Mouse (Mus musculus) CH12.LX (cell line): ENCODE data around the gene Crkl. TPM values are rescaled to one million over a fixed set of nuclear protein-coding genes. Genes with fewer than 3 reads are reported as not detected.

ENCODE experiments used
- DNase-seq: peaks from one replicate; pipeline ENCODE4 v3.0.0-alpha.2; 2013; ENCODE audit errors: extremely low read depth
- H3K27ac ChIP-seq: 2 replicates; pipeline ENCODE4 v1.5.1; 2012; ENCODE audit warnings: low read depth, mild to moderate bottlenecking, control low read depth, moderate library complexity; ENCODE audit not compliant: insufficient read depth
- H3K27me3 ChIP-seq: replicated peaks from 2 replicates; pipeline ENCODE3; 2012; ENCODE audit warnings: inconsistent platforms
- H3K36me3 ChIP-seq, 2 experiments: replicated peaks in 1 of 2; 2 replicates each; pipeline versions ENCODE3 to v1.6.1; 2012; ENCODE audit warnings: inconsistent platforms in 1 of 2, low read length in 1 of 2, mild to moderate bottlenecking in 1 of 2, mixed read lengths in 1 of 2, moderate library complexity in 1 of 2; ENCODE audit not compliant: control insufficient read depth in 1 of 2, insufficient read depth in 1 of 2
- H3K4me1 ChIP-seq, 2 experiments: 2 replicates each; pipeline ENCODE4 v1.6.1; 2012; ENCODE audit warnings: inconsistent platforms in 1 of 2, moderate library complexity in 1 of 2; ENCODE audit not compliant: insufficient read depth in 2 of 2, control insufficient read depth in 1 of 2
- H3K4me2 ChIP-seq: 2 replicates; pipeline ENCODE4 v1.6.1; 2012; ENCODE audit warnings: low read depth, mild to moderate bottlenecking, control low read depth; ENCODE audit not compliant: poor library complexity, insufficient read depth, severe bottlenecking
- H3K4me3 ChIP-seq, 3 experiments: fragments of 150-350 bp in 1 of 3; sonication (generic) in 1 of 3; replicated peaks in 1 of 3; 2 replicates each; pipeline versions ENCODE3 to v1.5.1; 2011 to 2012; ENCODE audit warnings: low read depth in 2 of 3, low read length in 2 of 3, mild to moderate bottlenecking in 2 of 3, moderate library complexity in 2 of 3, control low read depth in 1 of 3, improper control_type of control experiment in 1 of 3, inconsistent platforms in 1 of 3, mixed read lengths in 1 of 3; ENCODE audit not compliant: poor library complexity in 1 of 3
- H3K79me2 ChIP-seq: replicated peaks from 2 replicates; pipeline ENCODE4 v1.6.1; 2012; ENCODE audit warnings: mild to moderate bottlenecking, moderate library complexity; ENCODE audit not compliant: control insufficient read depth, poor library complexity, insufficient read depth, severe bottlenecking; ENCODE audit errors: extremely low read depth
- H3K9ac ChIP-seq: 2 replicates; pipeline ENCODE4 v1.6.1; 2012; ENCODE audit warnings: low read depth, mild to moderate bottlenecking, control low read depth, moderate library complexity; ENCODE audit not compliant: insufficient read depth
- H3K9me3 ChIP-seq: replicated peaks from 2 replicates; pipeline ENCODE3; 2012; ENCODE audit warnings: low read length, inconsistent platforms, mixed read lengths
- ELF1 ChIP-seq: IDR thresholded peaks from 2 replicates; pipeline ENCODE4 v1.6.1; 2014; ENCODE audit warnings: low read depth, mild to moderate bottlenecking, inconsistent platforms, low read length, improper control_type of control experiment
- ETS1 ChIP-seq: conservative IDR thresholded peaks from 2 replicates; pipeline ENCODE4 v1.6.1; 2012; ENCODE audit warnings: low read depth, mild to moderate bottlenecking, inconsistent platforms, low read length, improper control_type of control experiment, moderate library complexity
- GABPA ChIP-seq: IDR thresholded peaks from 2 replicates; pipeline ENCODE4 v1.6.1; 2012; ENCODE audit warnings: low read depth, low read length, improper control_type of control experiment, inconsistent platforms; ENCODE audit not compliant: insufficient replicate concordance
- HCFC1 ChIP-seq: IDR thresholded peaks from 2 replicates; pipeline ENCODE4 v1.6.1; 2012; ENCODE audit warnings: low read depth, mild to moderate bottlenecking, inconsistent platforms, low read length, improper control_type of control experiment
- IRF4 ChIP-seq: IDR thresholded peaks from 2 replicates; pipeline ENCODE4 v1.6.1; 2014; ENCODE audit warnings: low read depth, mild to moderate bottlenecking, inconsistent platforms, low read length, improper control_type of control experiment
- JUN ChIP-seq: IDR thresholded peaks from 2 replicates; pipeline ENCODE4 v1.6.1; 2011; ENCODE audit warnings: low read depth, mild to moderate bottlenecking, low read length, improper control_type of control experiment, moderate library complexity; ENCODE audit not compliant: insufficient read depth
- JUND ChIP-seq: conservative IDR thresholded peaks from 2 replicates; pipeline ENCODE4 v1.6.1; 2011; ENCODE audit warnings: low read depth, low read length, improper control_type of control experiment
- KAT2A ChIP-seq: IDR thresholded peaks from 2 replicates; pipeline ENCODE4 v1.6.1; 2012; ENCODE audit warnings: low read length, improper control_type of control experiment, inconsistent platforms; ENCODE audit not compliant: insufficient replicate concordance
- MAFK ChIP-seq: IDR thresholded peaks from 2 replicates; pipeline ENCODE4 v1.6.1; 2011; ENCODE audit warnings: low read length, improper control_type of control experiment; ENCODE audit not compliant: insufficient replicate concordance
- MAZ ChIP-seq: IDR thresholded peaks from 2 replicates; pipeline ENCODE4 v1.6.1; 2012; ENCODE audit warnings: low read depth, mild to moderate bottlenecking, inconsistent platforms, low read length, improper control_type of control experiment, moderate library complexity
- MEF2A ChIP-seq: IDR thresholded peaks from 2 replicates; pipeline ENCODE4 v1.6.1; 2014; ENCODE audit warnings: low read depth, mild to moderate bottlenecking, inconsistent platforms, low read length, improper control_type of control experiment, borderline replicate concordance
- NELFE ChIP-seq: IDR thresholded peaks from 2 replicates; pipeline ENCODE4 v1.6.1; 2011; ENCODE audit warnings: low read depth, low read length, improper control_type of control experiment
- PAX5 ChIP-seq: IDR thresholded peaks from 2 replicates; pipeline ENCODE4 v1.6.1; 2012; ENCODE audit warnings: low read length, inconsistent platforms, mixed read lengths
- SIN3A ChIP-seq: IDR thresholded peaks from 2 replicates; pipeline ENCODE4 v1.6.1; 2012; ENCODE audit warnings: low read length, improper control_type of control experiment, inconsistent platforms
- SMC3 ChIP-seq: IDR thresholded peaks from 2 replicates; pipeline ENCODE4 v1.6.1; 2011; ENCODE audit warnings: low read depth, low read length, improper control_type of control experiment
- TBP ChIP-seq: conservative IDR thresholded peaks from 2 replicates; pipeline ENCODE4 v1.6.1; 2011; ENCODE audit warnings: low read depth, low read length, improper control_type of control experiment
- USF2 ChIP-seq: conservative IDR thresholded peaks from 2 replicates; pipeline ENCODE4 v1.6.1; 2011; ENCODE audit warnings: low read depth, low read length, improper control_type of control experiment
- dilution Hi-C: fragments of 300-500 bp; cut with MboI; formaldehyde crosslinking; loops from 2 replicates; pipeline ENCODE4 v1.14.3; 2020; ENCODE audit warnings: low sequenced_read_pairs; ENCODE audit not compliant: extremely low pct_unique_long_range_greater_than_20kb, extremely low pct_ligation_motif_present
- in situ Hi-C: fragments of 300-500 bp; cut with MboI; formaldehyde crosslinking; loops from 3 replicates; pipeline ENCODE4 v1.14.3; 2019; ENCODE audit warnings: low sequenced_read_pairs, low pct_ligation_motif_present, low pct_unique_long_range_greater_than_20kb, mixed read lengths
- polyA plus RNA-seq: library from polyadenylated mRNA; unstranded; fragments of >175 nt; gene quantifications from 2 replicates; pipeline ENCODE4 v1.2.1, GENCODE M21; 2012; ENCODE audit warnings: low read depth; ENCODE audit not compliant: insufficient read length
- total RNA-seq, 2 experiments: library from RNA; depleted of rRNA; stranded (reverse); fragments of 300-350 nt in 1 of 2; fragments of >200 nt in 1 of 2; gene quantifications; 2 replicates each; pipeline ENCODE4 v1.2.3; 2012 to 2014

The Crkl gene
- total and polyA plus RNA-seq, 3 experiments: 16.9 to 35.6 (median 21.6) TPM

DNA sequence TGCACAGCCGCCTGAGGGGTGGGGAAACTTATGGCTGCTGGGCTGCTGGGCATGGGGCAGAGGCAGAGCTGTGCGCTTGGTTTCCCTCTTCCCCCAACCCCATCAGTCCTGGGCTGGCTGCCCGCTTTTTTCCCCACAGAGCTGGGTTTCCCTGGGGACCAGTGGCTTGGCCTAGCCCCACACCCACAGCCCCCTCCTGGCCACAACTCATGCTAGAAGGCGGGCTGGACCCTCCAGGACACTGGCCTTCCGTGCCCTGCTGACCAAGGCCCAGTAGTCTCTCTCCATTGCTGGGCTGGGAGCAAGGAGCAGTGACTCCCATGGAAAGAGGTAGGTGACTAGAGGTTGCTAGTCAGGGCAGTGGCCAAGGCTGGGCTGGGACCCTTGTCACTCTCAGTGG lies 39.4 kb downstream of the Crkl start:
- H3K4me1 ChIP-seq: peaks cover 6 to 10% of the 10 kb centered on the region in 2 experiments; a peak in 3 of 4 replicates

DNA sequence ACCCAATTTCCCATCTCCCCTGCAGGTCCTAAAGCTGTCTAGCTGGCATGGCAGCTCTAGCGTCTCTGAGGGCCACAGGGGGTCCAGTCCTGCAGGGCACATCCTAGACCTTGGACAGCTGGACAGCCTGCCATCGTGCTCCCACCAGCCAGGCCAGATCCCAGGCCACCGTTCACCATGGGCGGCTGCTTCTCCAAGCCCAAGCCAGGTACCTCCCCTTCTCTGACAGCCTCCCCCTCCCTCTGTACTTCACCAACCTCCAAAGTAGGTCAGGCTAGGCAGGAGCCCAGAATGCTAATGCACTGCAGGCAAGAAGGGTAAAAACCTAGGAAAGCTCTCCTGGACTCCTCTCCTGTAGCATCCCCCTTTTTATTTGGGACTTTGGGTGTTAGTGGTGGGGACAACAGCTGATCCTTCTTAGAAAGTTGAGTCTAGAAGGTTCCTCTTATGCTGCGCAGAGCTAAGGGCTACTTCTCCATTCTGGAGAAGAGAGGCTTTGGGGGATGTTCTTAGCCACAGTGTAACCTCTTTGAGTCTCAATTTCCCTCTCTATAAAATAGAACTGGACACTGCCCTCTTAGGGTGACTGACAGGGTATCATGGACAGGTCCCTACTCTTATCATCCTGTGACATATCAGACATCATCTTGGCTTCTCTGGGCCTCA lies 40.2 kb downstream of the Crkl start:
- Histone ChIP-seq H3K4me1 (peaks cover 6 to 10% of the 10 kb centered on the region in 2 experiments; a peak in 3 of 4 replicates), H3K9ac (no peak overlapping the region), H3K27me3 (peaks cover 32% of the 10 kb centered on the region), H3K79me2 (no peaks in the 10 kb centered on the region), H3K27ac (no peak overlapping the region), H3K9me3 (no peaks in the 10 kb centered on the region), H3K36me3 (peaks cover 8 to 12% of the 10 kb centered on the region in 2 experiments), H3K4me3 (no peak overlapping the region), H3K4me2 (no peak overlapping the region)
- no peak for TF ChIP-seq KAT2A
- no peak for TF ChIP-seq MEF2A
- dilution Hi-C loops: no loop called here
- in situ Hi-C loops: no loop called here
- DNase-seq: no peak

More for the DNA sequence above, 39.4 kb downstream of the Crkl start:
- DNase-seq: no peak
- in situ Hi-C loops (no loop called here), dilution Hi-C loops (no loop called here)
- no peak overlapping the region for H3K27ac ChIP-seq
- H3K9ac ChIP-seq: no peak overlapping the region
- no peak overlapping the region for H3K4me3 ChIP-seq
- peaks cover 12 to 20% of the 10 kb centered on the region in 2 experiments for H3K36me3 ChIP-seq
- H3K27me3 ChIP-seq: peaks cover 24% of the 10 kb centered on the region
- no peaks in the 10 kb centered on the region for H3K79me2 ChIP-seq
- no peaks in the 10 kb centered on the region for H3K9me3 ChIP-seq
- no peak overlapping the region for H3K4me2 ChIP-seq
- TF ChIP-seq SMC3: no peak
- no peak for TF ChIP-seq HCFC1
- TF ChIP-seq ETS1: no peak
- TF ChIP-seq MAFK: no peak
- no peak for TF ChIP-seq ELF1
- TF ChIP-seq NELFE: no peak
- TF ChIP-seq JUND: no peak
- TF ChIP-seq MAZ: no peak
- no peak for TF ChIP-seq USF2
- TF ChIP-seq TBP: no peak
- TF ChIP-seq IRF4: no peak
- TF ChIP-seq GABPA: no peak
- TF ChIP-seq PAX5: no peak
- no peak for TF ChIP-seq KAT2A
- no peak for TF ChIP-seq JUN
- no peak for TF ChIP-seq MEF2A
- TF ChIP-seq SIN3A: no peak
